Mouse (Mus musculus): ENCODE data around the gene Gimap9.

The Gimap9 gene

DNA sequence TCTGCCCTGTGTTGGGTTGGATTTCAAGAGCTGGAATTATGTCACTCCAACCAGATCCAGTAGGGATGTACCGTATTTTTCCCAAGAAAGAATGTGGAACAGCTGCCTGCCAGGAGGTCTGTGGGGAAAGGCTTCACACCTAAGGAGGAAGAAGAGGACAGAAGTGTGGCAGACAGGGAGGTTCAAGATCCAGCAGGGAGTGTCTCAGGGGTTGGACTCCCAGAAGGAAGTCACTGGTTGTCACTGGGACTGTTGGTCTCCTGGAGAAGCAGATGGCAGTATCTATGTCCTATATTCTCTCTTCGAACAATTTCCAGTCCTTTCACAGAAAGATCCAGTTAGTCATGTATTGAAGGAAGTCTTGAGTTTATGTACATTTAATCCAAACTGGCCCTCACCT lies 28.3 kb upstream of the Gimap9 start:
- in situ Hi-C loops (cut with MboI; ENCODE audit: low pct_unique_long_range_greater_than_20kb in 1 of 2, low sequenced_read_pairs in 2 of 2, unreplicated experiment in 1 of 2), result loop anchor here in 1 of 2 experiments (10.0 kb wide), 1 partner anchor 117 kb away; no protein-coding TSS in a partner anchor

DNA sequence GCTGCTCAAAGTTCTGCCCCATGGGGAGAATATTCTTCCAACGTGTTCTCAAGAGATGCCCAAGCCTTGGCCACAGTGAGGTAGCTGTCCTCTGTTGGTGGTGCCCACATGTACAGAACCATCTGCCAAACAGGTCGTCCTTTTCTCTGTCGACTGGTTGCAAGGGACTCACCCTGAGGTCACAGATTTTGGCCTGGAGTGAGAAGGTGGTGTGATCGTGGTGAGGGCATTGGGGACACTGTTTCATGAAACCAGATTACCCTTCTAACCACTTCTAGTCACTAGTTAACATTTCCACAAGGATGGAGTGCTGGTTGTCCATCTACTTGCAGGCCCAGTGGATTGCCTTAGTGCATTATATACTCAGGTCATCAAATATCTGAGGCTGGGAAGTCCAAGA lies 27.1 kb upstream of the Gimap9 start:
- in situ Hi-C loops (cut with MboI; ENCODE audit: low pct_unique_long_range_greater_than_20kb in 1 of 2, low sequenced_read_pairs in 2 of 2, unreplicated experiment in 1 of 2), result loop anchor here in 1 of 2 experiments (10.0 kb wide), 1 partner anchor 116 kb away; no protein-coding TSS in a partner anchor

DNA sequence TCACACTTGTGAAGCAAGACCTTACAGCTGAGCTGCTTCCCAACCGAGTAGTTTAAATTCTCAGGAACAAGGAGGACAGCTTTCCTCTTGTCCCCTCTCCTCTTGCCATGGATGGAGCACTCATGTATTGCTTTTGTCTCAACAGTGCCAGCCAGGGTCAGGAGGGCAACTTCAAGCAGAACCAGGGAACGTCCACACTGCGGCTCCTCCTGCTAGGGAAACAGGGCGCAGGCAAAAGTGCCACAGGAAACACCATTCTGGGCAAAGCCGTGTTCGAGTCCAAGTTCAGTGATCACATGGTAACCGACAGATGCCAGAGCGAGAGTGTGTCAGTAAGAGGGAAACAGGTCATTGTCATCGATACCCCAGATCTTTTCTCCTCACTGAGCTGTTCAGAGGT lies 25.9 kb upstream of the Gimap9 start:
- in situ Hi-C loops (cut with MboI; ENCODE audit: low pct_unique_long_range_greater_than_20kb in 1 of 2, low sequenced_read_pairs in 2 of 2, unreplicated experiment in 1 of 2), result no loop called here

DNA sequence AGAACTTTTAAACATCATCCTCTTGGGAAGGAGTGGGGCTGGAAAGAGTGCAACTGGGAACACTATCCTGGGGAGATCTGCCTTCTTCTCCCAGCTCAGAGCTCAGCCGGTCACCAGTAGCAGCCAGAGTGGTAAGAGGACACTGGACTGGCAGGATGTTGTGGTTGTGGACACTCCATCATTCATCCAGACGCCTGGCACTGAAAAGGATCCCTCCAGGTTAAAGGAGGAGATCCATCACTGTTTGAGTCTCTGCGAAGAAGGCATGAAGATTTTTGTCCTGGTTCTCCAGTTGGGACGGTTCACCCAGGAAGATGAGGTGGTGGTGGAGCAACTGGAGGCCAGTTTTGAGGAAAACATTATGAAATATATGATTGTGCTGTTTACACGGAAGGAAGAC lies 17.2 kb upstream of the Gimap9 start:
- in situ Hi-C loops (cut with MboI; ENCODE audit: low pct_unique_long_range_greater_than_20kb in 1 of 2, low sequenced_read_pairs in 2 of 2, unreplicated experiment in 1 of 2), result no loop called here

DNA sequence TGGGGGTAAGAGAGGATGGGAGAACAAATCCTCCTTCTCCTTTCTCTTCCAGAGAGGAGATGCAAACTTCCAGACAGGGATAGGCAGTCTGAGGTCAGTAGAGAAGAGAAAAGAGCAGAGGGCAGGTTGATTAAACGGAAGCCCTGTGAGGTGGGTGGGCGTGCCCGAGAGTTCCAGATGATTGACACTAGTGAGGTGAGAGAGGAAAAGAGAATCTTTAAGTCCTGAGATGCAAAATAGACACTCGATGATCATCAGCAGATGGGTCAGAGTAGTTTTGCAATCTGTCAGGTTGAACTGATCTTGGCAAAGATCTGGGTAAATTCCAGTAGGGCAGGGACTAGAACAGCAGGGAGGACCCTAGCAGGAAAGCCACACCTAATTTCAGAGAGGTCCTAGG lies 11.2 kb upstream of the Gimap9 start:
- in situ Hi-C loops (cut with MboI; ENCODE audit: low pct_unique_long_range_greater_than_20kb in 1 of 2, low sequenced_read_pairs in 2 of 2, unreplicated experiment in 1 of 2), result no loop called here

DNA sequence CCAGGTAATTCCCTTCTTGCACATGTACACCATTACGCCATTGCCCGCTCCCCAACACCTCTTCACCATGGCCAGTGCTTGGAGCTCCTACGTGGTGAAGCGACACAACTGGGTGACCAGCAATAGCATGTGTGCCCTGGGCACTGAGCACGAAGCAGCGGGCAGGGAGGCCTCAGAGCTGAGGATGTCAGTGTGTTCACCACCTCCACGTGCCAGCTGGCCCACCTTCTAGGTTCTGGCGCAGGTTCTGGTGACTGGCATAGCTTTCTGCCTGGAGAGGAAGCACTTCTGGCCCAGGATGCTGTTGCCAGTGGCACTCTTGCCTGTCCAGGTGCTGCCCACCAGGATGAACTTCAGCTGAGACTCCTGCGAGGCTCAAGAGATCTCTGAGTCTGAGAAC lies 10.5 kb upstream of the Gimap9 start:
- in situ Hi-C loops (cut with MboI; ENCODE audit: low pct_unique_long_range_greater_than_20kb in 1 of 2, low sequenced_read_pairs in 2 of 2, unreplicated experiment in 1 of 2), result no loop called here

DNA sequence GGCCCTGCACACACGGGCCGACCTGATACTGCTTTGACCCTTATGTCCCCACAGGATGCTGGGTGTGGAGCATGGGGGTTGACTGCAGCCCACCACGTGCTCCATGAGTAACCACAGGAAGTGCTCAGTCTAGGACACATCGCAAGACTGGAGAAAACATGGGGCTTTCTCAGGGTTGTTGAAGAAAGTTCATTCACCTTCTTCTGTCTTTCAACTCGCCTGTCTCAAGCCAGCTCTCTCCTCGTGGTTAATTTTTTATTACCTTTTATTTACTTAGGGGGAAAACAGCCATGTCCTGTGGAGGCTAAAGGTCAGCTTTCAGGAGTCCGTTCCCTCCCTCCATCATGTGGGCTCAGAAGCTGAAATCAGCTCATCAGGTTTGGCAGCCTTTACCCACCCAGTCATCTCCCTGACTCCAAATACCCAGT lies 9.8 kb upstream of the Gimap9 start:
- in situ Hi-C loops (cut with MboI; ENCODE audit: low pct_unique_long_range_greater_than_20kb in 1 of 2, low sequenced_read_pairs in 2 of 2, unreplicated experiment in 1 of 2), result no loop called here

DNA sequence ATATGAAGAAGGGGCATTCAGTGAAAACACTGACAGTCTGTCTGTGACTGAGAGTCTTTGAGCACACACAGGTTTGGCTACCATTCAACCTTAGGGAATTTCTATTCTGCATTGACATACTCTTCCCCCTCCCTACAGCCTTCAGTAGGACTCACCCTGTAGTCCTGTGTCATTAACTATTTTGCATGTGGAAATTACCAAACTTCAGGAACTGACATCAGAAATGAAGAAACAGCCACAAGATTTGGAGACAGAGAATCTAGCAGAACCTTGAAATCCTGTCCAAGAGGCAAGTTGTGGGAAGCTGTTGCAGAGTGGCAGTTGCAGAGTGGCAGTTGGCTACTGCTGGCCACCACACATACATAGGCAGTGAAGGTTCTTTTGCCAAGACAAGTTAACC lies 7.9 kb upstream of the Gimap9 start:
- in situ Hi-C loops (cut with MboI; ENCODE audit: low pct_unique_long_range_greater_than_20kb in 1 of 2, low sequenced_read_pairs in 2 of 2, unreplicated experiment in 1 of 2), result no loop called here

DNA sequence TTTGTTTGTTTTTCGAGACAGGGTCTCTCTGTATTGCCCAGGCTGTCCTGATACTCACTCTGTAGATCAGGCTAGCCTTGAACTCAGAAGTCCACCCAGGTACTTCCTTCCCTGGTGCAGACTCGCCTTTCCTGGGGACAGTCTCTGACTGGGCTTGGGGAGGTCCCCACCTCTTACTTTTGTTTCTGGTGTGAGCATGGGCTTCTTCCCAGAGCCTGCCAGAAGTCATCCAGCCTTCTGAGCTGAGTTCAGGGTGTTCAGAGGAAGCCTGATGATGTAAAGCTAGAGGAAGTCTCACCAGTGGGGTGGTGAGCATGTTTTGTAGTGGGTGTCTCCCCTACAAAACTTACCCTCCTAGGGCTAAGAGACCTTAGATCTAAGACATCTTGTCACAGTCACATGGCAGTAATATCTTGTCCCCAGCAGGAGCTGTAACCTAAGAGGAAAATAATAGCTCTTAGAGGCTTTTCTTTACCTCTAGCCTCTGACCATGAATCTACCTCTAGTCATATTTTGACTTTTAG lies 6.4 kb upstream of the Gimap9 start:
- in situ Hi-C loops (cut with MboI; ENCODE audit: low pct_unique_long_range_greater_than_20kb in 1 of 2, low sequenced_read_pairs in 2 of 2, unreplicated experiment in 1 of 2), result no loop called here

DNA sequence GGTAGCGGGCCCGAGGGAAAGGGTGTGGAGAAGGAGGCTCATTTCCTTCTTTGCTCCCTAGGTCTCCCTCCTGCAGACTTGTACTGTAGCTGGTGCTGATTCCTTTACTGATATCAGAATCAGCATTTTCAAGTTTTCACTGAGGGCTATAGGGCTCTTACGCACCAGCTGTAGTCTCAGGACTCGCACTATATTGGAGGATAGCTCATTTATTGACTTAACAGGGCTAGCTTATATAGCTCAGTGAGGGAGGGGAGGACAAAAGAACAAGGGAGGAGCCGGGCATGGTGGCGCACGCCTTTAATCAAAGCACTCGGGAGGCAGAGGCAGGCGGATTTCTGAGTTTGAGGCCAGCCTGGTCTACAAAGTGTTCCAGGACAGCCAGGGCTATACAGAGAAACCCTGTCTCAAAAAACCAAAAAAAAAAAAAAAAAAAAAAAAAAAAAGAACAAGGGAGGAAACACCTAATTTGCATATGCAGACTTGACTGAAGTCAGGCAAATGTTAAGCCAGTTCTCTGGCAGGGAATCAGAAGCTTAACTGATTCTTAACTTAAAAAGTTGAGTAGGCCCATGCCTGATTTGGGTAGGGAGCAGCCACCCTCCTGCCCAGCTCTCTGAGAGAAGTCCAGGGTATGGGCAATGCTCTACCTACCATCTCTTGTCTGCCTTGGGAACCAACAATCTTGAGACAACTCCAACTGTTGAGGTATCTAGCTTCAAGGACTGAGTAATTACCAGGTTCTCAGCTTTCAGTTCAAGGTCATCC lies 1.5 kb upstream of the Gimap9 start:
- in situ Hi-C loops (cut with MboI; ENCODE audit: low pct_unique_long_range_greater_than_20kb in 1 of 2, low sequenced_read_pairs in 2 of 2, unreplicated experiment in 1 of 2), result no loop called here

DNA sequence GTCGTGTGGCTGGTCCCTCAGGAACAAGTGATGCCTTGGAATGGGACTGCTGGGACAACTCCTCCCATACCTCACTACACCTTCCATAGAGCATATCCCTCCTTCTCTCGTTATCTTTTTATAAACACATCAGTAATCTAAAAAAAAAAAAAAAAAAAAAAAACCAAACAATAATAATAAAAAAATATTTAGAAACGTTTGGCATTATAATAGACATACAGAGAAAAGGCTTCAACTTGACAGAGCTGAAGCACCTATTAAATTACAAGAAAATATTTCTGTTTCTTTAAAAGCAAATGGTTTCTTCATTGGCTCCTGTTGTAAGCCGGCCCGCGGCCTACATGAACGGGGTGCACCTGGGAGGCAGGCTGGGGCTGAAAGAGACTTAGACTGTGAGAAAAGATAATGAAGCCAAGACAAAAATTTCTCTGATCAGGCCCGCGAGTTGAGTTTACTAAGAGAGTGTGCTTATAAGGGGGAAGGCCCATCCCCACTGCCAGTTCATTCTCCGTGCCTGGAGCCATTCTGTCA lies 464 bp upstream of the Gimap9 start:
- in situ Hi-C loops (cut with MboI; ENCODE audit: low pct_unique_long_range_greater_than_20kb in 1 of 2, low sequenced_read_pairs in 2 of 2, unreplicated experiment in 1 of 2), result no loop called here

DNA sequence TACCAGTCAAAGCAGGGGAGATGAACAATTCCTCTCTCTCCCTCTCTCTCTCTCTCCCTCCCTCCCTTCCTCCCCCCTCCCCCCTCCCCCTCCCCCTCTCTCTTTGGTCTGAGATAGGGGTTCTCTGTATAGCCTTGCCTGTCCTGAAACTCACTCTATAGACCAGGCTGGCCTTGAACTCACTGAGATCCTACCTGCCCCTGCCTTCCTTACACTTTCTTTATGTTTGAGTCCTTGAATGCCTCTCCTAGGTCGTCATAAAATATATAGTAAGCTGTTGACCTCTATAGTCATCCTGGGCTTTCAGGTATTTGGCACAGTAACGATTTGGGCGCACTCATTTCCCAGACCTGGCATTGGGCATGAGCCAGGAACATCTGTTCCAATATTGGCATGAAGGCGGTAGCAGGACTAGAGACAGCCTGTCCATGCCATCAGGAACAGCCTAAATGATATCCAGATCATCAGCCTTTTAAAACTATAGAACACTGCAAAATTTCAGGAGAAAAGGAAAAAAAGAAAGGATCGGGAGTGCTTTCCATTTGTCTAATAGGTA lies 1.0 kb downstream of the Gimap9 start:
- in situ Hi-C loops (cut with MboI; ENCODE audit: low pct_unique_long_range_greater_than_20kb in 1 of 2, low sequenced_read_pairs in 2 of 2, unreplicated experiment in 1 of 2), result no loop called here

DNA sequence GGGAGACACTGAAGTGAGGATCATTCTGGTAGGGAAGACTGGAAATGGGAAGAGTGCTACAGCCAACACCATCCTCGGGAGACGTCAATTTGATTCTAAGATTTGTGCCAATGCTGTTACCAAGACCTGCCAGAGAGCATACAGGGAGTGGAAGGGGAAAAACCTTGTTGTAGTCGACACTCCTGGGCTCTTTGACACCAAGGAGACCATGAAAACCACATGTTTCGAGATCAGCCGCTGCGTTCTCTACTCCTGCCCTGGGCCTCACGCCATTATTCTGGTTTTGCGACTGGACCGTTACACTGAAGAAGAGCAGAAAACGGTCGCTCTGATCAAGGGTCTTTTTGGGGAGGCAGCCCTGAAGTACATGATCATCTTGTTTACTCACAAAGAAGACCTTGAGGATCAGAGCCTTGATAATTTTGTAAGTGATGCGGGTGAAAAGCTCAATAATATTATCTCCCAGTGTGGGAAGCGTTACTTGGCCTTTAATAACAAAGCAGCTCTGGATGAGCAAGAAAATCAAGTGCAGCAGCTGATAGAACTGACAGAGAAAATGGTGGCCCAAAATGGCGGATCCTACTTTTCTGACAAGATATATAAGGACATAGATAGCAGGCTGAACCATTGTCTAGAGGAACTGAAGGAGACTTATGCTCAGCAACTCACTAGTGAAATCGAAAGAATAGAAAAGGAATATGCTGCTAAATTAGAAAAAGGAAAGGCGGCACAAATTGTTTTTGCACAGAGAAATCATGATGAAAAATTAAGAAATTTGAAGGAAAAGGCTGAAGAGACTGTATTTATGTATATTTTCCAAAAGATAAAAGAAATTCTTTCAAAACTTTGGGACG lies 1.8 kb downstream of the Gimap9 start:
- in situ Hi-C loops (cut with MboI; ENCODE audit: low pct_unique_long_range_greater_than_20kb in 1 of 2, low sequenced_read_pairs in 2 of 2, unreplicated experiment in 1 of 2), result no loop called here

DNA sequence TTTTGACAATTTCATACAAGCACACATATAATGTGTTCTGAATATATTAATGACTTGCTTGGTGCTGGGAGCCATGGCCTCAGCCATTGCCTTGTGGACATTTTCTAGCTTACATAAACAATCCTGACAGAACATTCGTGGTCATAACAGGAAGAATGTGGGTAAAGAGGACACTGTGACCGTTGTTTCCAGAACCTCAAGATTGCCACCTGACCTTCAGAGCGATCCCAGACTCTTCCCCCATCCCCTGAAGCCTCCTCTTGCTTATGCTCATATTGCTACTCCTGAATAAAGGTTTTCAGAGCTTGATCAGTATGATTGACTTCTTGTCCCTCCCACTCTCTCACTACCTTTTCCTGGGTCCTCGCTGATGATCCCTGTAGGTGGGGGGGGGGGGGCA lies 2.5 kb downstream of the Gimap9 start:
- in situ Hi-C loops (cut with MboI; ENCODE audit: low pct_unique_long_range_greater_than_20kb in 1 of 2, low sequenced_read_pairs in 2 of 2, unreplicated experiment in 1 of 2), result no loop called here

DNA sequence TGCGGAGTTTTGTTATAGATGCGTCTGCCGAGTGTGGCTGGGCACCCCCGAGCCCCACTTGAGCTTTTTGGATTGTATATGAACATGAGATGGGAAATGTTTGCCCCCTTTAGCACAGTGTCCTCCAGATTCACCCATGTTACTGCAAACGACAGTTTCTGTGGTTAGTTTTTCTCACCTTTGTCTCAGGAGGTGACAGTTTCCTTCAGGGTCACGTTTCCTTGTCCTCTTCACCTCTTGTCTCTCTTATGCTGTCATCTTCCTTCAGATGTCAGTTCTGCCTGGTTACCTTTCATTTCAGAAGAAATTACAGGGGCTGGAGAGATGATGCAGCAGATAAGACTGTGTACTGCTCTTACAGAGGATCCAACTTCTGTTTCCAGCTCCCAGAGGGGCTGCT lies 3.8 kb downstream of the Gimap9 start:
- in situ Hi-C loops (cut with MboI; ENCODE audit: low pct_unique_long_range_greater_than_20kb in 1 of 2, low sequenced_read_pairs in 2 of 2, unreplicated experiment in 1 of 2), result no loop called here

DNA sequence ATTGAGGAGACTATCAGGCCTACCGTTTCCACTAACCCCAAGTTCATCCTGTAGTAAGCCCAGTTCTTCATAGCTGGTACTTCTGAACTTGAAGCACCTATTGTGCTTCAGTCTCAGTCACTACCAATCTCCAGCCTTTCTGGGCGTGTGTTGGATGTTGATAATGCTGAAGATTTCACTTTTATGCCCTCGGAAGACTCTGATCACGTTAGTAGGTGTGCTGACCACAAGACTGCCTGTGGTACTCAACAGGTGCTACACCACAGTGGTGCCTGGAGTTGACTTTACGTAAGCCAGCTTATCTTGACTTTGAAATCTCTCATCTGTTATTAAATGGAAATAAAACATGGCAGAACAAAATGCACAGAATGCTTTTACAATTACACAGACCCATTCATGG lies 4.5 kb downstream of the Gimap9 start:
- in situ Hi-C loops (cut with MboI; ENCODE audit: low pct_unique_long_range_greater_than_20kb in 1 of 2, low sequenced_read_pairs in 2 of 2, unreplicated experiment in 1 of 2), result no loop called here

DNA sequence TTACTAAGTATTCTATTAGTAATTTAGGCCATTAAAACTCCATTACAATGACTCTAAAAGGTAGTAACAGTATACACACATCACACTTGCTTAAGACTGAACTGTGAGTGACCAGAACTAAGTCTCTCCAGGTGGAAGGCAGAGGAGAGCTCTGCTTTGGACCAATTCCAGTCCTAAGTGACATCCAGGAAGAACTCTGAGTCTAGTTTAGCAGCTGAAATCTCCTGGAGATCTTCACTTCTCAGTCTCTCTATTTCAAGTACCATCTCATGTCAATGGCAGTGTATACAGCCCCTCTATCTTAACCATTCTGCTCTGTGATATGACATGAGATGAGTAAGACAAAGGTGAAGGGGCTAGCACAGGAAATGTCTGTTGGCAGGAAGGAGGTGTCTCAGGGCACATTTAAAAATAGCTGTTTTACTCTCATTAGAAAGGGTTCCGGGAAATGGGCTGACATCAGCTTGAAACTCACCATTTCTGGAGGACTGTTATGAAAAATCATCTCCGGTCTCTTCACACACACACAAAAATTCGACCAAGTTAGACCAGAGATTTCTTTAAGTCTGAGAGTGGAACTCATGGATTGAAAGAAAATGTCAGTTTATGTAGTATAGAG lies 5.7 kb downstream of the Gimap9 start:
- in situ Hi-C loops (cut with MboI; ENCODE audit: low pct_unique_long_range_greater_than_20kb in 1 of 2, low sequenced_read_pairs in 2 of 2, unreplicated experiment in 1 of 2), result no loop called here

DNA sequence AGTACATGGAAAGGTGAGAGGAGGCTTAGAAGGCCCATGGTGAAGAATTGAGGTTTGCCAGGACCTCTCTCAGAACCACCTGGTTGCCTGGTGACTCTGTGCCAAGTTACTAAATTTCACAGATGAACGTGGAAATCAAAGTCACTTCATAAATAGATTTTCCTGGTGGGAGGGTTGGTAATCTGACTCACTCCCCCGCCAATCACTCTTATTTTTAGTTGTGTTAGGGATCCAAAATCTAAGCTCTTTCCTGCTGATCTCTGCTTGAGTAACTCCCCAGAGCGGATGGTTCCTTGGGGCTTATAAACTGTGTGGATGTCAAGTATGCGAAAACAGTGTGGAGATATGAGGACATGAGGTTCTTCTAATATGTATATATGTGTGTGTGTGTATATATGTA lies 6.3 kb downstream of the Gimap9 start:
- in situ Hi-C loops (cut with MboI; ENCODE audit: low pct_unique_long_range_greater_than_20kb in 1 of 2, low sequenced_read_pairs in 2 of 2, unreplicated experiment in 1 of 2), result no loop called here

Measured in mouse embryonic stem cell (cell line).